Mouse (Mus musculus) midbrain, embryonic 15.5 days (tissue): ENCODE data around the gene Nhej1. TPM values are rescaled to one million over a fixed set of nuclear protein-coding genes. Genes with fewer than 3 reads are reported as not detected.

Source experiments
- ATAC-seq: fragments of 200-750 bp; cut with Nextera tagmentation; replicated peaks from 2 replicates; pipeline ENCODE4 v1.8.0; 2017; ENCODE audit warnings: moderate TSS enrichment
- H3K27ac ChIP-seq: fragments of 300-500 bp; sonication (generic); 2 replicates; pipeline ENCODE4 v1.5.1; 2015; ENCODE audit warnings: mild to moderate bottlenecking, inconsistent platforms
- H3K27me3 ChIP-seq: fragments of 300-500 bp; sonication (generic); replicated peaks from 2 replicates; pipeline ENCODE4 v1.6.1; 2015; ENCODE audit warnings: inconsistent platforms
- H3K36me3 ChIP-seq: fragments of 300-500 bp; sonication (generic); replicated peaks from 2 replicates; pipeline ENCODE4 v1.6.1; 2015; ENCODE audit warnings: inconsistent platforms
- H3K4me1 ChIP-seq: fragments of 300-500 bp; sonication (generic); 2 replicates; pipeline ENCODE4 v1.6.1; 2015; ENCODE audit warnings: inconsistent platforms
- H3K4me2 ChIP-seq: fragments of 300-500 bp; sonication (generic); 2 replicates; pipeline ENCODE4 v1.6.1; 2015; ENCODE audit warnings: inconsistent platforms, mild to moderate bottlenecking, moderate library complexity
- H3K4me3 ChIP-seq: fragments of 300-500 bp; sonication (generic); 2 replicates; pipeline ENCODE4 v1.5.1; 2015; ENCODE audit warnings: mild to moderate bottlenecking, inconsistent platforms
- H3K9ac ChIP-seq: fragments of 300-500 bp; sonication (generic); 2 replicates; pipeline ENCODE4 v1.6.1; 2015; ENCODE audit warnings: mild to moderate bottlenecking, inconsistent platforms
- H3K9me3 ChIP-seq: fragments of 300-500 bp; sonication (generic); 2 replicates; pipeline ENCODE4 v1.6.1; 2016; ENCODE audit warnings: inconsistent platforms
- WGBS: fragments of 180-500 bp; shearing (Covaris S2); methylation state at CpG from one replicate; pipeline ENCODE4 v1.1.7; 2015; ENCODE audit warnings: mixed read lengths; 5-methylcytosine and 5-hydroxymethylcytosine counted together
- polyA plus RNA-seq: library from polyadenylated mRNA; unstranded; fragments of >200 nt; fragmentation: Nextera tagmentation; extraction: Ambion mirVana; gene quantifications from 2 replicates; pipeline ENCODE4 v1.2.1, GENCODE M21; 2015

Nhej1 gene
- polyA plus RNA-seq = 5.1 and 6.0 TPM in 2 replicates

DNA sequence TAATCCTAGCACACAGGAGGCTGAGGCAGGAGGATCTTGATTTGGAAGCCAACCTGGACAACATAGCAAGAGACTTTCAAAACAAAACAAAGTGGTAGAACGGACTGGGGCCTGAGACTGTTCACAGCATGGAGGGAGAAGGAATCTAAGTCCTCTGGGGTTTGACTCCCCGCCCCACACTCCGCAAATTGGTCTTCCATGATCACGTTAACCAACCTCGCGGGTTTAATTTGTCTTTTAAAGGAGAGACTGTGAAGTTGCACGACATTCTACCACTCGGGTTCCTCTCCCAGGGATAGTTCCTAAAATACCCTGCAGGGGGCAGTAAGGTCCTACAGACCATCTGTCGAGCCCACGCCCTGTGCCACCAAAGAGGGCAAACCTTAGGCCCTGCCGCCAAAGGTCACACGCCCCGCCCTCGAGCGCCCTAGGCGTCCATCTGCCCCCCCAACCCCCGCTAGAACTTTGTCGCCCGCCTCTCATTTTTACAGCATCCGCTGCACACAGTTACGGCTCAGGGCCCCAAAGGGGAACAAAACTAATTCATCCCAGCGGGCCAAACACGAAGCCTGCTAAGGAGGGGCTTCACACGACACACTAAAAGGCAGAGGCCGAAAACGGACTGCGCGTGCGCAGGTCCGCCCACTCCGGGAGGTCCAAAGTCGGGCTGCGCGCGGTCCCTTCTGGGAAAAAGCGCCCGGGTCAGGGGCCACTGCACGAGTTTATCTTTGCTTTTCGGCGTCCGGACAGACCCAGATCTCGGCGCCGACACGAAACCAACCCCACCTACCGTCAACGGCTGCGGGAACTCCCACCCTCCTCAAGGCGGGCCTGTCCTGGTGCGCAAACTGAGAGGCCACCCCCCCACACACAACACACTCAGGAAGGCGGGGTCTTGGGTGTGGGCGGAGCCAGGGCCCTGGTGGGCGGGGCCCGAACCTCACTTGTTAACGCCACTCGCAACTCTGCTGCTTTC is at the start of gene Nhej1:
Gene Nhej1, minus strand, starts transcription at position 855 of the 976 bp plus-strand sequence.
- H3K4me3 ChIP-seq = peak within 1 kb of the TSS; percentile 57
- 2% methylated on average over 56 of the region's 56 CpGs for WGBS
- no peaks in the 10 kb centered on the region for H3K27me3 ChIP-seq
- peak within 1 kb of the TSS; percentile 91 for H3K27ac ChIP-seq
- ATAC-seq = peak; percentile 94
- no peaks in the 10 kb centered on the region for H3K36me3 ChIP-seq
- peaks cover 7% of the 10 kb centered on the region; the same call in 1 of the 2 replicates for H3K4me1 ChIP-seq
- H3K9ac ChIP-seq = peak within 1 kb of the TSS; percentile 65
- peak within 1 kb of the TSS; percentile 69 for H3K4me2 ChIP-seq
- no peaks in the 10 kb centered on the region for H3K9me3 ChIP-seq

GRCm38 (mm10) chr1:75168472-75169464 is 43.8 kb upstream of the Nhej1 start, which contains the start of gene Zfand2b:
Zfand2b (plus strand) TSS chr1:75168646.
- peak within 1 kb of the TSS; percentile 77 for H3K4me2 ChIP-seq
- WGBS = under 1% methylated on average over 59 of the region's 59 CpGs
- peaks cover 30% of the 10 kb centered on the region for H3K36me3 ChIP-seq

DNA sequence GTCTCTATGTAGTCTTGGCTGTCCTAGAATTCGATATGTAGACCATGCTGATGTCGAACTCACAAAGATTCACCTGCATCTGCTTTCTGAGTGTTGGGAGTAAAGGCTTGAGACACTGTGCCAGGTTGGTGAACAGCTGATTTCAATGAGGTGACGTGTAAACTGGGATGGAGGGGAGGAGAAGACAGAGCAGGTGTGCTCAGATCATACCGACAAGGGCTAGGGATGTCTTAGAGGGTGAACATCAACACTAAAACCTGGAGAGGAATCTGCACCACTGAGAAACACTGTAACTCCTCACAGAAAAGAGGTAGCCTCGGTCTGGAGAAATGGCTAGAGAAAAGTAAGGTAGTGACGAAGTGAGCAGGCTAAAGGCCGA is 43.1 kb upstream of the Nhej1 start:
- Histone ChIP-seq H3K4me3 (peak overlapping the region; percentile 85), H3K4me2 (peak overlapping the region; percentile 77), H3K27ac (peak overlapping the region; percentile 91), H3K36me3 (peaks cover 24% of the 10 kb centered on the region), H3K9me3 (no peaks in the 10 kb centered on the region), H3K27me3 (no peaks in the 10 kb centered on the region), H3K9ac (peak overlapping the region; percentile 58; the same call in 1 of the 2 replicates), H3K4me1 (peaks cover 15% of the 10 kb centered on the region)
- ATAC-seq = peak; percentile 68
- 6% methylated on average over 7 of the region's 7 CpGs for WGBS

More at GRCm38 (mm10) chr1:75168472-75169464, 43.8 kb upstream of the Nhej1 start, which contains the start of gene Zfand2b:
- peak within 1 kb of the TSS; percentile 58 for H3K9ac ChIP-seq
- H3K4me3 ChIP-seq = peak within 1 kb of the TSS; percentile 85
- H3K27ac ChIP-seq = peak within 1 kb of the TSS; percentile 91
- peak; percentile 97 for ATAC-seq
- H3K27me3 ChIP-seq = no peaks in the 10 kb centered on the region
- H3K4me1 ChIP-seq = peaks cover 15% of the 10 kb centered on the region
- H3K9me3 ChIP-seq = no peaks in the 10 kb centered on the region

DNA sequence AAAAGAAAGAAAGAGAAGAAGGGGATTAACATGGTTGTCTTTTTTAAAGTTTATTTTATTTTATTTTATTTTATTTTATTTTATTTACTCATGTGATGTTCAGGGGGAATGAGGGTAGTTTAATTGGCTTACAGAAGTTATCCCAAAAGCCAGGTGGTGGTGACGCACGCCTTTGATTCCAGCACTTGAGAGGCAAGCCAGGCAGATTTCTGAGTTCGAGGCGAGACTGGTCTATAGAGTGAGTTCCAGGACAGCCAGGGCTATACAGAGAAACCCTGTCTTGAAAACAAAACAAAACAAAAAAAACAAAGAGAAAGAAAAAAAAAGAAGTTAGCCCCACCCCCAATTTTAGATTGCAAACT is 35.2 kb upstream of the Nhej1 start:
- no peaks in the 10 kb centered on the region for H3K4me1 ChIP-seq
- H3K9me3 ChIP-seq = no peaks in the 10 kb centered on the region
- H3K4me2 ChIP-seq = no peak overlapping the region
- H3K27me3 ChIP-seq = no peaks in the 10 kb centered on the region
- no peak overlapping the region for H3K27ac ChIP-seq
- H3K36me3 ChIP-seq = no peaks in the 10 kb centered on the region
- WGBS = 83% methylated on average over 4 of the region's 4 CpGs
- ATAC-seq = no peak
- no peak overlapping the region for H3K9ac ChIP-seq
- H3K4me3 ChIP-seq = no peak overlapping the region

DNA sequence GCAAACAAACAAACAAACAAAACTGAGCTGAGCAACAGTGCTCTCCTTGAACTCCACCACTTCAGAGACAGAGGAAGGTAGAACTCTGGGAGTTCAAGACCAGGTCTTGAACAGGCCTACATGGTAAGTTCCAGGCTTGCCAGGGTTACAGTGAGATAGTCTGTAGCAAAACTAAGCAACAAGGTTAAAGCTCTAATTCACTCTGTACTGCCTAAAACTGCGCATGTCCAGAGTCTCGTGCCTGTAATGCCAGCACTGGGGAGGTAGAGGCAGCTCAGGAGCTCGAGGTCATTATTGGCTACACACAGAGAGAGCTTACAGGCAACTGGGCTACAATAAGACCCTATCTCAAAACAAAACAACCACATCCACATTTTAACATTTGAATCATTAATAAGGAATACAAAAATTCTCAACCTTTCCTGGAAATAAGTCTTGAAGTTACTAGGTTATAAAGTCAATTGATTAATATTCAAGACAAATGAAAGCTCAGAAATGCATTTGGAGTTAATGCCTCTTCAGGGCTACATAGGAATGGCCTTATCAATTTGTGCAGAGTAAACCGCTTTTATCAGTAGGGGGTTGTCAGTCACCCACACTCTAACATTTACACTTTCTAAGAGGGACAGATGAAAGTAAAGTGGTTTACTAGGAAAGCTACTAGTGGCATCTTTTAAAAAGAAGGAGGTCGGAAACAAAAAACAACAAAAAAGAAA is 34.7 kb upstream of the Nhej1 start:
- Histone ChIP-seq H3K36me3 (no peaks in the 10 kb centered on the region), H3K9me3 (no peaks in the 10 kb centered on the region), H3K4me1 (no peaks in the 10 kb centered on the region), H3K27ac (no peak overlapping the region), H3K4me2 (no peak overlapping the region), H3K4me3 (no peak overlapping the region), H3K27me3 (no peaks in the 10 kb centered on the region), H3K9ac (no peak overlapping the region)
- 73% methylated on average over 5 of the region's 5 CpGs for WGBS
- ATAC-seq = no peak

DNA sequence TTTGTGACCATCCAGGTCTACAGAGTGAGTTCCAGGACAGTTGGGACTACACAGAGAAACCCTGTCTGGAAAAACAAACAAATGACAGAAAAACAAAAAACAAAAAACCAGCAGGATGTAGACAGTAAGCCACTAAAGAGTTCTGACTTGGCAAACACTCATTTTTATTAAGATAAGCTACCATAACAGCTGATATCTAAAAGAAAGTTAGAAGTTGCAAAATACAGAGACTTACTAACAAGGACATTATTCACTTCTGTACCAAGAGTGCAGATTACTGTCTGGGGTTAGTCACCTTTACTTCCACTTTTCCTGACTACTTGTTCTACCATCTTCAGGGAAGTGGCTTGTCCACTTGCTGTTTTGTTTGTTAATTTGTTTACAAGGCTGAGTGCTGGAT is 34.0 kb upstream of the Nhej1 start:
- no peak for ATAC-seq
- H3K27me3 ChIP-seq = no peaks in the 10 kb centered on the region
- no peaks in the 10 kb centered on the region for H3K36me3 ChIP-seq
- no peaks in the 10 kb centered on the region for H3K9me3 ChIP-seq
- H3K4me2 ChIP-seq = no peak overlapping the region
- no peak overlapping the region for H3K4me3 ChIP-seq
- H3K4me1 ChIP-seq = no peaks in the 10 kb centered on the region
- no peak overlapping the region for H3K9ac ChIP-seq
- H3K27ac ChIP-seq = no peak overlapping the region

DNA sequence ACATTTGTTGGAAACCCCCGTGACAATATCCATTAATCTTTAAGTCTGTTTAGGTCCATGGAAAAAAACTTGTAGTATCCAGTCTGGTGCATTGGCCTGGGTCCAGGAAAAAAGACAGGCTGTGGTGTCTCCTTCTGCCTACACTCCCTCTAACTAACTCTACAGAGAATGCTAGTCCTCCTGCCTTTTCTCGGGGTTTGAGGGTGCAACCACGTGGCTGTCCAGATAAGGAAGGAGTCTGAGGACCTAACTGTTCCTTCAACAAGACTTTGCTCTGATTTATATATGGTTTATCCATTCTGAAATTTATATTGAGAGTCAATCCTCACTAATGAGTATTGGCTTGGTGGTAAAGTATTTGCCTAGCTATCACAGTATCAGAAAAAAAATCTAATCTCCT is 30.8 kb upstream of the Nhej1 start:
- ATAC-seq = no peak
- Histone ChIP-seq H3K4me3 (no peak overlapping the region), H3K9me3 (no peaks in the 10 kb centered on the region), H3K9ac (no peak overlapping the region), H3K4me1 (no peaks in the 10 kb centered on the region), H3K36me3 (no peaks in the 10 kb centered on the region), H3K27ac (no peak overlapping the region), H3K27me3 (no peaks in the 10 kb centered on the region), H3K4me2 (no peak overlapping the region)
- WGBS = 73% methylated on average over 3 of the region's 3 CpGs

GRCm38 (mm10) chr1:75148727-75149126 is 23.7 kb upstream of the Nhej1 start:
- H3K4me1 ChIP-seq = peaks cover 13% of the 10 kb centered on the region
- H3K9ac ChIP-seq = no peak overlapping the region
- H3K27me3 ChIP-seq = no peaks in the 10 kb centered on the region
- ATAC-seq = no peak
- peaks cover 34% of the 10 kb centered on the region for H3K36me3 ChIP-seq
- no peaks in the 10 kb centered on the region for H3K9me3 ChIP-seq
- H3K27ac ChIP-seq = no peak overlapping the region
- H3K4me3 ChIP-seq = no peak overlapping the region
- no peak overlapping the region for H3K4me2 ChIP-seq
- WGBS = 91% methylated on average over 4 of the region's 4 CpGs

- ATAC-seq = no peak
- peaks cover 16% of the 10 kb centered on the region for H3K4me1 ChIP-seq
- H3K4me3 ChIP-seq = no peak overlapping the region
- no peak overlapping the region for H3K4me2 ChIP-seq
- 87% methylated on average over 7 of the region's 7 CpGs for WGBS
- no peak overlapping the region for H3K27ac ChIP-seq
- no peak overlapping the region for H3K9ac ChIP-seq
- no peaks in the 10 kb centered on the region for H3K27me3 ChIP-seq
- peaks cover 34% of the 10 kb centered on the region for H3K36me3 ChIP-seq
- H3K9me3 ChIP-seq = no peaks in the 10 kb centered on the region
Measured at GRCm38 (mm10) chr1:75147411-75148135, 22.6 kb upstream of the Nhej1 start.

GRCm38 (mm10) chr1:75145589-75145988 is 20.6 kb upstream of the Nhej1 start:
- Histone ChIP-seq H3K9ac (no peak overlapping the region), H3K4me2 (no peak overlapping the region), H3K4me1 (peaks cover 28% of the 10 kb centered on the region), H3K36me3 (peaks cover 34% of the 10 kb centered on the region), H3K27ac (no peak overlapping the region), H3K4me3 (no peak overlapping the region), H3K27me3 (no peaks in the 10 kb centered on the region), H3K9me3 (no peaks in the 10 kb centered on the region)
- 89% methylated on average over 3 of the region's 3 CpGs for WGBS
- ATAC-seq = no peak
